Comparison of ENCODE assay signal across 8 mouse cellular contexts in genomic region chr3:95666124-95666844, GRCm38 (mm10). TPM values are rescaled to one million over a fixed set of nuclear protein-coding genes. Genes with fewer than 3 reads are reported as not detected.
A peak's percentile ranks its signal among the peaks of the same experiment; 100 is the strongest.
DNase-seq lines count a peak whose midpoint lies in the region; ATAC-seq lines count a peak whose summit lies in the region.

No protein-coding gene starts in this region.

- H3K36me3 ChIP-seq in hindbrain, embryonic 12.5 days: peaks cover 54% of the 10 kb centered on the region
- H3K36me3 ChIP-seq in hindbrain, embryonic 16.5 days (ENCODE audit: control insufficient read depth, insufficient read depth, low read length): peaks cover 4% of the 10 kb centered on the region; the same call in 1 of the 2 replicates
- H3K36me3 ChIP-seq in lung, embryonic 16.5 days (ENCODE audit: control insufficient read depth, insufficient read depth, low read length): peaks cover 23% of the 10 kb centered on the region
- H3K36me3 ChIP-seq in midbrain, embryonic 15.5 days (replicated peaks): no peaks in the 10 kb centered on the region; the same call in 1 of the 2 replicates

- H3K4me2 ChIP-seq in hindbrain, embryonic 12.5 days (replicated peaks): no peak overlapping the region
- H3K4me2 ChIP-seq in hindbrain, embryonic 16.5 days (ENCODE audit: low read length): no peak overlapping the region
- H3K4me2 ChIP-seq in lung, embryonic 16.5 days (ENCODE audit: low read depth, low read length): no peak overlapping the region
- H3K4me2 ChIP-seq in midbrain, embryonic 15.5 days: no peak overlapping the region

- no peak overlapping the region for H3K9ac ChIP-seq in hindbrain, embryonic 12.5 days
- no peak overlapping the region for H3K9ac ChIP-seq in hindbrain, embryonic 16.5 days (ENCODE audit: low read depth, low read length)
- no peak overlapping the region for H3K9ac ChIP-seq in lung, embryonic 16.5 days (ENCODE audit: low read length)
- H3K9ac ChIP-seq in midbrain, embryonic 15.5 days: no peak overlapping the region

- H3K27me3 ChIP-seq in hindbrain, embryonic 12.5 days: no peaks in the 10 kb centered on the region
- H3K27me3 ChIP-seq in hindbrain, embryonic 16.5 days (replicated peaks; ENCODE audit: control insufficient read depth, insufficient read depth, low read length): no peaks in the 10 kb centered on the region
- H3K27me3 ChIP-seq in lung, embryonic 16.5 days (ENCODE audit: control insufficient read depth, insufficient read depth, low read depth, low read length): no peaks in the 10 kb centered on the region
- no peaks in the 10 kb centered on the region for H3K27me3 ChIP-seq in midbrain, embryonic 15.5 days (replicated peaks)

- H3K9me3 ChIP-seq in hindbrain, embryonic 12.5 days (replicated peaks): no peaks in the 10 kb centered on the region
- H3K9me3 ChIP-seq in hindbrain, embryonic 16.5 days (ENCODE audit: control insufficient read depth, low read length): no peaks in the 10 kb centered on the region
- no peaks in the 10 kb centered on the region for H3K9me3 ChIP-seq in lung, embryonic 16.5 days (ENCODE audit: control insufficient read depth, low read length)
- no peaks in the 10 kb centered on the region for H3K9me3 ChIP-seq in midbrain, embryonic 15.5 days

- 67% methylated on average over 6 of the region's 6 CpGs for WGBS in hindbrain, embryonic 12.5 days
- WGBS in hindbrain, embryonic 16.5 days: 69% methylated on average over 6 of the region's 6 CpGs
- WGBS in lung, embryonic 16.5 days: 17% methylated on average over 6 of the region's 6 CpGs
- WGBS in midbrain, embryonic 15.5 days: 78% methylated on average over 6 of the region's 6 CpGs

- H3K27ac ChIP-seq in hindbrain, embryonic 12.5 days: 0 out of 2 replicates have a peak overlapping the region, but pooled peaks have one; percentile 30
- H3K27ac ChIP-seq in hindbrain, embryonic 16.5 days (ENCODE audit: low read depth, low read length): no peak overlapping the region
- H3K27ac ChIP-seq in lung, embryonic 16.5 days (ENCODE audit: low read length): peak overlapping the region; percentile 97
- H3K27ac ChIP-seq in midbrain, embryonic 15.5 days: no peak overlapping the region

- peaks cover 46% of the 10 kb centered on the region for H3K4me1 ChIP-seq in hindbrain, embryonic 12.5 days
- H3K4me1 ChIP-seq in hindbrain, embryonic 16.5 days (ENCODE audit: control insufficient read depth, insufficient read depth, low read depth, low read length): peaks cover 29% of the 10 kb centered on the region
- H3K4me1 ChIP-seq in lung, embryonic 16.5 days (replicated peaks; ENCODE audit: control insufficient read depth, insufficient read depth, low read length): peaks cover 56% of the 10 kb centered on the region
- peaks cover 35% of the 10 kb centered on the region for H3K4me1 ChIP-seq in midbrain, embryonic 15.5 days

- peak; percentile 80 for DNase-seq in adrenal gland, postnatal 10 days
- DNase-seq in heart, postnatal 10 days: peak; percentile 88 to 89
- peak; percentile 82 for DNase-seq in thymus, postnatal 25 days
- DNase-seq in left cerebral cortex, adult 18-20 months (ENCODE audit: low spot score in 2 of 2): no peak

- intact Hi-C loops in heart, postnatal 10 days (cut with DNase I): no loop called here

- no peak overlapping the region for H3K4me3 ChIP-seq in hindbrain, embryonic 12.5 days
- H3K4me3 ChIP-seq in hindbrain, embryonic 16.5 days (ENCODE audit: low read length): no peak overlapping the region
- no peak overlapping the region for H3K4me3 ChIP-seq in lung, embryonic 16.5 days (ENCODE audit: low read length)
- H3K4me3 ChIP-seq in midbrain, embryonic 15.5 days: no peak overlapping the region

- no peak for ATAC-seq in hindbrain, embryonic 12.5 days (ENCODE audit: low FRiP score)
- no peak for ATAC-seq in hindbrain, embryonic 16.5 days
- ATAC-seq in lung, embryonic 16.5 days (ENCODE audit: low read depth): peak; percentile 82
- ATAC-seq in midbrain, embryonic 15.5 days (replicated peaks): no peak

RNA-seq across cellular contexts. Expression of gene Mcl1, which starts 7.7 kb away (rescaled TPM):
- 86.4 TPM in 2 replicates for polyA plus RNA-seq in hindbrain, embryonic 12.5 days (2016; fragmentation: Nextera tagmentation; extraction: Ambion mirVana)
- polyA plus RNA-seq in hindbrain, embryonic 16.5 days (2015; fragmentation: Nextera tagmentation; extraction: Ambion mirVana): 20.2 and 39.4 TPM in 2 replicates
- total RNA-seq in adrenal gland, postnatal 10 days (2021): 100 to 1,000 TPM; 116 to 144 TPM
- total RNA-seq in heart, postnatal 10 days (2021): 100 to 1,000 TPM; 147 to 161 TPM
- 23.1 and 31.7 TPM in 2 replicates for polyA plus RNA-seq in lung, embryonic 16.5 days (2015; fragmentation: Nextera tagmentation; extraction: Ambion mirVana)
- 10 to 100 TPM; 59.7 to 64.1 TPM for total RNA-seq in left cerebral cortex, adult 18-20 months (2021)
- 47.8 and 47.9 TPM in 2 replicates for polyA plus RNA-seq in midbrain, embryonic 15.5 days (2015; fragmentation: Nextera tagmentation; extraction: Ambion mirVana)

RNA-seq across cellular contexts. Expression of gene Adamtsl4, which starts 21.4 kb away (rescaled TPM):
- polyA plus RNA-seq in hindbrain, embryonic 12.5 days (2016; fragmentation: Nextera tagmentation; extraction: Ambion mirVana): 0.65 and 1.2 TPM in 2 replicates
- 1.4 and 2.4 TPM in 2 replicates for polyA plus RNA-seq in hindbrain, embryonic 16.5 days (2015; fragmentation: Nextera tagmentation; extraction: Ambion mirVana)
- total RNA-seq in adrenal gland, postnatal 10 days (2021): 10 to 100 TPM; 13.3 to 13.4 TPM
- 10 to 100 TPM; 32.2 to 37.4 TPM for total RNA-seq in heart, postnatal 10 days (2021)
- 4.4 and 5.5 TPM in 2 replicates for polyA plus RNA-seq in lung, embryonic 16.5 days (2015; fragmentation: Nextera tagmentation; extraction: Ambion mirVana)
- 1 to 10 TPM; 4.4 to 8.2 TPM for total RNA-seq in left cerebral cortex, adult 18-20 months (2021)
- 1.0 TPM in 2 replicates for polyA plus RNA-seq in midbrain, embryonic 15.5 days (2015; fragmentation: Nextera tagmentation; extraction: Ambion mirVana)

RNA-seq across cellular contexts. Expression of gene Ensa, which starts 41.5 kb away (rescaled TPM):
- 91.3 and 97.5 TPM in 2 replicates for polyA plus RNA-seq in hindbrain, embryonic 12.5 days (2016; fragmentation: Nextera tagmentation; extraction: Ambion mirVana)
- 109 and 118 TPM in 2 replicates for polyA plus RNA-seq in hindbrain, embryonic 16.5 days (2015; fragmentation: Nextera tagmentation; extraction: Ambion mirVana)
- 10 to 100 TPM; 67.8 to 68.1 TPM for total RNA-seq in adrenal gland, postnatal 10 days (2021)
- total RNA-seq in heart, postnatal 10 days (2021): 10 to 100 TPM; 61.4 to 63.6 TPM
- 61.6 and 65.0 TPM in 2 replicates for polyA plus RNA-seq in lung, embryonic 16.5 days (2015; fragmentation: Nextera tagmentation; extraction: Ambion mirVana)
- total RNA-seq in left cerebral cortex, adult 18-20 months (2021): 100 to 1,000 TPM; 351 to 360 TPM
- 123 and 133 TPM in 2 replicates for polyA plus RNA-seq in midbrain, embryonic 15.5 days (2015; fragmentation: Nextera tagmentation; extraction: Ambion mirVana)

Comparison
In these comparisons a context has a peak if more than half of its experiments do, and no peak if none do; other contexts are left out.
1. H3K27ac ChIP-seq: peak in hindbrain, embryonic 12.5 days (single experiment) and lung, embryonic 16.5 days (single experiment); none in hindbrain, embryonic 16.5 days (single experiment) and midbrain, embryonic 15.5 days (single experiment).
2. DNase-seq: peak in adrenal gland, postnatal 10 days (single experiment), heart, postnatal 10 days (2 of 2) and thymus, postnatal 25 days (single experiment); none in left cerebral cortex, adult 18-20 months (0 of 2).